Mouse (Mus musculus) naive thymus-derived CD4-positive, alpha-beta T cell, adult 2 months (primary cell): ENCODE data around the gene Map4.
"Not testable (repeated sequence)": the region's sequence is repeated elsewhere in the genome, so short reads cannot be mapped to it uniquely, and the experiment has no call there.

Experiments used
- DNase-seq: peaks from one replicate; pipeline ENCODE4 v3.0.0-alpha.2; 2011; ENCODE audit warnings: low read depth

The Map4 gene

GRCm38 (mm10) chr9:109929131-109929530 lies 2.1 kb upstream of the Map4 start:
- DNase-seq: no peak

GRCm38 (mm10) chr9:109930063-109930462 lies 1.2 kb upstream of the Map4 start:
- no peak for DNase-seq

DNA sequence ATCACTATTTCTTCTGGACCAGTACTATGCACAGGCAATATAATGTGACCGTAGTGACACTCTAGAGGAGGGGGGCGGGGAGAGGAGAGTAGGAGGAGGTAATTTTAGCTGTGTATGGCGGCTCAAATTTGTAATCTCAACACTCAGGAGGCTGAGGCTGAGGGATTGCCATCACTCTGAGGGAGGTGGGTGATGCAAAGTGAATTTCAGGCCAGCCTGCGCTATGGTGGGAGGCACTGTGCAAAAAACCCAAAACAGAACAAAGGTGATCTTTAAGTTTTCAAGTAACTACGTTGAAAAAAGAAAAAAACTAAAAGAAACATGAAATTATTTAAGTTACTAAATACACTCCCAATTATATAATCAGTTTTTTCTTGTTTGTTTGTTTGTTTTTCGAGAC lies 508 bp upstream of the Map4 start:
- DNase-seq: peak; percentile 39

GRCm38 (mm10) chr9:109932361-109932755 lies 1.1 kb downstream of the Map4 start:
- peak; percentile 60 for DNase-seq

GRCm38 (mm10) chr9:109932756-109933375 lies 1.6 kb downstream of the Map4 start:
- peak; percentile 46 for DNase-seq

- peak; percentile 28 for DNase-seq
Measured at GRCm38 (mm10) chr9:109939401-109939800, 8.1 kb downstream of the Map4 start.

DNA sequence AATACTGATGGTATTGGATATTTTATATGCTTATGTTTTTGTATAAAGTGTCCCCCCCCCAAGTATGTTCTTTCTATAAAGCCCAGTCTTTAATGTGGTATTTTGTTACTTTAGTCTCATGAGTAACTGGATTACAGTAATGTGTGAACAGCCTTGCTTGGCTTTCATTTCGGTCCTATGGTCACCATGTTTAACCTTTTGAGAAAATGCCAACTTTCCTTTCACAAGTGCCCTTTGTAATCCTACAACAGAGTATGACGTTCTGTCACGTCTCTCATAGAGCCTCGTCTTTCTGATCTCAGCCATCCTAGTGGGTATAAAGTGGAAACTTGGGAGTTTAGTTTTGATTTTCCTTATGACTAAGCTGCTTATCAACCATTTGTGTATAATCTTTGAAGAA lies 11.5 kb downstream of the Map4 start:
- no peak for DNase-seq

GRCm38 (mm10) chr9:109944712-109945111 lies 13.5 kb downstream of the Map4 start:
- DNase-seq: no peak

GRCm38 (mm10) chr9:109948546-109948945 lies 17.3 kb downstream of the Map4 start:
- no peak for DNase-seq

DNA sequence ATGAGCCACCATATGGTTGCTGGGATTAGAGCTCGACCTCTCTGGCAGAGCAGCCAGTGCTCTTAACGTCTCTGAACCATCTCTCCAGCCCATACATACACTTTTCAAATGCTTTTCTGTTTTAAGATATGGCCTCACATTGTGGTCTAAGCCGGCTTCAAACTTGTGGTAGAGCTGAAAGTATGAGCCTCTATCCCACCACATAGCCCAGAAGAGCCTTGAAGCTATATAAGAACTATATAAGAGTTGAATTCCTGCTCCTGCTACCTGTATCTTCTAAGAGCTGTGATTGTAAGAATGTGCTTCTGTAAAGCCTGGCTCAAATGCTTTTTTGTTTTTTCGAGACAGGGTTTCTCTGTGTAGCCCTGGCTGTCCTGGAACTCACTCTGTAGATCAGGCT lies 18.5 kb downstream of the Map4 start:
- DNase-seq: no peak

GRCm38 (mm10) chr9:109953538-109953937 lies 22.3 kb downstream of the Map4 start:
- DNase-seq: peak; percentile 80

- DNase-seq: no peak
Measured at GRCm38 (mm10) chr9:109954631-109955030, 23.4 kb downstream of the Map4 start.

- DNase-seq: no peak
Measured at GRCm38 (mm10) chr9:109959456-109960150, 28.3 kb downstream of the Map4 start.

GRCm38 (mm10) chr9:109960593-109960992 lies 29.3 kb downstream of the Map4 start:
- no peak for DNase-seq

- no peak for DNase-seq
Measured at GRCm38 (mm10) chr9:109964761-109965160, 33.5 kb downstream of the Map4 start.

- no peak for DNase-seq
Measured at GRCm38 (mm10) chr9:109968351-109969116, 37.3 kb downstream of the Map4 start.

DNA sequence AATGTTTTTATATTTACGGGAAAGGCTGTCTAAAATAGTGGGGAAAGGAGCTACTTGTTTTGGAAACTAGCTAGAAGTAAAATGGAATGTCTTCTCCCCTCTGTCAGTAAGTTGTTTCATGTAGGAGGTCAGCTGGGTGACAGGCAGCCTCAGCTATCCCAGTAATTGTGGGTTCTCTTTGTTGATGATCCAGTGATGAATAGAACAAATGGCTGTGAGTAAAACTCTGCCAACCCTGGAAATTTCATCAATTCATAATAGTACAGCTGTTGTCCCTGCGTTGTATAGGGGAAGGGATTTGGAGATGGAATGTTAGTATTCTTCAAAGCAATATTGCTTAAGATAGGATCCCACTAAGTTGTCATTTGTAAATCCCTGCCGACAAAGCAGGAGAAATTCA lies 37.9 kb downstream of the Map4 start:
- DNase-seq: no peak

- no peak for DNase-seq
Measured at GRCm38 (mm10) chr9:109969792-109970336, 38.6 kb downstream of the Map4 start.

- not testable (repeated sequence) for DNase-seq
Measured at GRCm38 (mm10) chr9:109971711-109972110, 40.5 kb downstream of the Map4 start.

GRCm38 (mm10) chr9:109980223-109980622 lies 49.0 kb downstream of the Map4 start:
- DNase-seq: not testable (repeated sequence)

GRCm38 (mm10) chr9:109985416-109985815 lies 54.2 kb downstream of the Map4 start:
- DNase-seq: peak; percentile 56

DNA sequence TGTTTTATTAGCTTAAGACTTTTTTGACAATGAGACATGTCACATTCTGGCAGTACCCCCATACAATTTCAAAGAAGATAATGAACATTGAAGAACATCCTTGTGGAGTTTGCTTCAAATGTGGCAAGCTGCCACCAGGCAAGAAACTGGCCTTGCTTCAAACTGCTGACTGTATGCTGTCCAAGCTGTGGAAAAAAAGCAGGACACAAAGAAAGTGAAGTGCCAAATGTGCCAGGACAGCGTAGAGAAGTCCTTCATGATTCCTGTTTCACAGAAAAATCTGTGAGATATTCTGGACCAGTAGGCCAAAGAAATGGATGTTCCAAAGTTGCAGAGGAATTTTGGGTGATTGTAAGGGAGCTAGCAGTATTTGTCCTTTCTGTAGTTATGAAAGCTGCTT lies 57.8 kb downstream of the Map4 start:
- DNase-seq: no peak

GRCm38 (mm10) chr9:109997441-109997840 lies 66.2 kb downstream of the Map4 start:
- no peak for DNase-seq
